Mouse (Mus musculus): Measurements from ENCODE around the gene Suco.

- no peak for TF ChIP-seq CTCF (IDR thresholded peaks at IDR 0.05; ENCODE audit: borderline replicate concordance, extremely low read depth, insufficient read depth, insufficient read length)
- TF ChIP-seq POLR2A (IDR thresholded peaks at IDR 0.05; ENCODE audit: borderline replicate concordance, extremely low read depth, insufficient read depth, insufficient read length, poor library complexity, severe bottlenecking) = no peak
Observed at GRCm38 (mm10) chr1:161808980-161809379, 67.5 kb downstream of the Suco start.
